Mouse (Mus musculus) olfactory bulb, adult 2 months (tissue): ENCODE results near the gene Ntn4.

Source experiments
- CTCF ChIP-seq: fragments of 200-500 bp; IDR thresholded peaks from 2 replicates; pipeline ENCODE4 v1.5.1; 2012; ENCODE audit warnings: low read depth, mild to moderate bottlenecking, low read length, moderate library complexity; ENCODE audit not compliant: insufficient read depth
- POLR2A ChIP-seq: fragments of 200-500 bp; IDR thresholded peaks from 2 replicates; pipeline ENCODE4 v1.6.1; 2012; ENCODE audit warnings: mild to moderate bottlenecking, low read depth, low read length, moderate library complexity; ENCODE audit not compliant: insufficient read depth

- TF ChIP-seq POLR2A: no peak
- TF ChIP-seq CTCF: no peak
These were observed 66.9 kb downstream of the Ntn4 start for GRCm38 (mm10) chr10:93707149-93708075.
